ENCODE assay signal across 20 mouse cellular contexts in the genomic region with DNA sequence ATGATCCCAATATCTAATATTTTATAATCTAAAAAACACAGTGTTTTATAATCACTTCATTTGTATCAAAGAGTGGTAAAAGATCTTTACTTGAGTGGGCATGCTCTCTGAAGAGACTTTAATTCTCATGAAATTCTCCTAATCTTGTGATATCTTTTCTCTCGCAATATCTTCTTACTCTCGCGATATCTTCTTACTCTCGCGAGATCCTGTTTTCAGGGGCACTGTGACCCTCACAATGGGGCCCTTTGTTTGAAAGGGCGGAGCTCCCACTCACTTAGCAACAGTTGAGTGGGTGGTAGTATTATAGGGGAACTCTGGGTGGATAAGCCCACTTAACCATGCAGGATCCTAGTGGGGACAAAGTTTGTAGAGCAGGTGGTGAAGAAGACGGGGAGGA. TPM values are rescaled to one million over a fixed set of nuclear protein-coding genes. Genes with fewer than 3 reads are reported as not detected.
A peak's percentile ranks its signal among the peaks of the same experiment; 100 is the strongest.
DNase-seq lines count a peak whose midpoint lies in the region; TF ChIP-seq lines count a peak whose summit lies in the region.
"Had no signal": no experiment of that assay in that cellular context is flagged by ENCODE, and none has a peak within 500 bp of the region (broad histone marks: within the 10 kb centered on the region; RNA-seq: fewer than 3 reads in every experiment).

A gene (plus strand): TSS at position 301 of the 400 bp plus-strand sequence.

- DNase-seq in testis, postnatal 10 days (ENCODE audit: low spot score): no peak
- DNase-seq: adrenal gland, adult 2 months; adrenal gland, adult 8-10 months; adrenal gland, postnatal 10 days; adrenal gland, postnatal 14 days; adrenal gland, postnatal 25 days; adrenal gland, postnatal 36 days; B cell, adult 2 months; cerebellum, adult 11 months; cerebellum, adult 11-12 months; cerebellum, adult 18-20 months; cerebellum, adult 2 months had no signal

- TF ChIP-seq CTCF in testis, adult 2 months (IDR thresholded peaks at IDR 0.05; ENCODE audit: control insufficient read depth, insufficient read depth, insufficient replicate concordance, low read depth, low read length): no peak

- H3K4me1 ChIP-seq in testis, adult 2 months (ENCODE audit: control insufficient read depth, insufficient read depth, low read length): no peaks in the 10 kb centered on the region

- no peaks in the 10 kb centered on the region for H3K36me3 ChIP-seq in testis, adult 2 months (ENCODE audit: control insufficient read depth, insufficient read depth, low read length)
- H3K36me3 ChIP-seq: G1E had no signal

- H3K27me3 ChIP-seq in testis, adult 2 months (ENCODE audit: control insufficient read depth, insufficient read depth, low read length): no peaks in the 10 kb centered on the region
- H3K27me3 ChIP-seq: CH12.LX, Patski had no signal

- peak within 1 kb of the TSS; percentile 86 for H3K4me3 ChIP-seq in testis, adult 2 months (ENCODE audit: control insufficient read depth, low read depth, low read length)

- peak within 1 kb of the TSS; percentile 89 for H3K27ac ChIP-seq in testis, adult 2 months (ENCODE audit: control insufficient read depth, insufficient read depth, low read depth, low read length)

- TF ChIP-seq POLR2A in testis, adult 2 months (IDR thresholded peaks at IDR 0.05; ENCODE audit: control insufficient read depth, low read depth, low read length): no peak

RNA-seq across cellular contexts. Expression of the gene that starts here (rescaled TPM):
- 125 and 177 TPM in 2 replicates for polyA plus RNA-seq in testis, adult 2 months (2012; rRNA removed)
- polyA plus RNA-seq: activated CD4-positive, CD25-positive, alpha-beta regulatory T cell, adult 4 months; adrenal gland, adult 2 months; brain, embryonic 14.5 days; C2C12; CD4-positive, CD25-positive, alpha-beta regulatory T cell, adult 4 months; cerebellum, adult 2 months; G1E; Patski had no signal
